Comparison of ENCODE assay signal across 14 mouse cellular contexts in genomic region chr16:95869501-95869900, GRCm38 (mm10).
DNase-seq lines count a peak whose midpoint lies in the region; ATAC-seq and TF ChIP-seq lines count a peak whose summit lies in the region.
"Had no signal": no experiment of that assay in that cellular context is flagged by ENCODE, and none has a peak within 500 bp of the region (broad histone marks: within the 10 kb centered on the region; RNA-seq: fewer than 3 reads in every experiment).

No protein-coding gene starts in this region.

- no peak for TF ChIP-seq POLR2A in spleen, adult 2 months (IDR thresholded peaks at IDR 0.05; ENCODE audit: low read depth, low read length)

- no peak overlapping the region for H3K27ac ChIP-seq in spleen, adult 2 months (ENCODE audit: insufficient read depth, low read length)
- no peak overlapping the region for H3K27ac ChIP-seq in layer of hippocampus, adult 2 months
- H3K27ac ChIP-seq: forebrain, embryonic 10.5 days had no signal

- H3K4me3 ChIP-seq in spleen, adult 2 months (ENCODE audit: extremely low read depth, insufficient read depth, insufficient read length): no peak overlapping the region
- H3K4me3 ChIP-seq in layer of hippocampus, adult 2 months: no peak overlapping the region
- H3K4me3 ChIP-seq: forebrain, embryonic 10.5 days had no signal

- ATAC-seq in frontal cortex, adult (ENCODE audit: low TSS enrichment): no peak
- ATAC-seq: hindbrain, embryonic 16.5 days; liver, postnatal 0 days; Patski had no signal

- H3K27me3 ChIP-seq in spleen, adult 2 months (ENCODE audit: control insufficient read depth, insufficient read depth, low read length): no peaks in the 10 kb centered on the region
- H3K27me3 ChIP-seq: Patski had no signal

- WGBS in spleen, adult 2 months: 28% methylated on average over 5 of the region's 5 CpGs

- peak; percentile 20 for DNase-seq in gastrocnemius, postnatal 25 days
- DNase-seq in gastrocnemius, postnatal 10 days: no peak
- DNase-seq in spleen, adult 2 months (ENCODE audit: low read depth in 1 of 2, low spot score in 2 of 2): peak; percentile 25 to 45
- DNase-seq in spleen, postnatal 14 days (ENCODE audit: low spot score in 2 of 2): no peak
- peak; percentile 87 for DNase-seq in naive thymus-derived CD4-positive, alpha-beta T cell, adult 2 months (ENCODE audit: low read depth)
- no peak for DNase-seq in layer of hippocampus, adult 2 months (ENCODE audit: low spot score in 2 of 2)
- no peak for DNase-seq in urinary bladder, postnatal 10 days (ENCODE audit: low spot score)
- DNase-seq: adrenal gland, postnatal 10 days; cerebellum, adult 11-12 months; liver, postnatal 0 days had no signal

- no peak for TF ChIP-seq CTCF in spleen, adult 2 months (IDR thresholded peaks at IDR 0.05; ENCODE audit: extremely low read depth, insufficient read depth, insufficient read length, insufficient replicate concordance)
- TF ChIP-seq CTCF in layer of hippocampus, adult 2 months (conservative IDR thresholded peaks at IDR 0.05): no peak

- H3K4me1 ChIP-seq in spleen, adult 2 months (ENCODE audit: control insufficient read depth, insufficient read depth, insufficient read length): peaks cover 6% of the 10 kb centered on the region; the same call in 1 of the 2 replicates

- H3K36me3 ChIP-seq in spleen, adult 2 months (ENCODE audit: control insufficient read depth, insufficient read depth, low read length): no peaks in the 10 kb centered on the region
- H3K36me3 ChIP-seq: forebrain, embryonic 10.5 days had no signal

Comparison
In these comparisons a context has a peak if more than half of its experiments do, and no peak if none do; other contexts are left out.
1. DNase-seq: peak in gastrocnemius, postnatal 25 days (single experiment), spleen, adult 2 months (2 of 2) and naive thymus-derived CD4-positive, alpha-beta T cell, adult 2 months (single experiment); none in gastrocnemius, postnatal 10 days (single experiment), spleen, postnatal 14 days (0 of 2), layer of hippocampus, adult 2 months (0 of 2) and urinary bladder, postnatal 10 days (single experiment).